Mouse (Mus musculus) hindbrain, embryonic 10.5 days (tissue): ENCODE measurements around the gene Rasef. TPM values are rescaled to one million over a fixed set of nuclear protein-coding genes. Genes with fewer than 3 reads are reported as not detected.
"Not testable (repeated sequence)": the region's sequence is repeated elsewhere in the genome, so short reads cannot be mapped to it uniquely, and the experiment has no call there.

Experiments
- DNase-seq: peaks from one replicate; pipeline ENCODE4 v3.0.0-alpha.2; 2017; ENCODE audit warnings: low spot score
- H3K27ac ChIP-seq: fragments of 300-500 bp; sonication (generic); 2 replicates; pipeline ENCODE4 v1.5.1; 2016; ENCODE audit warnings: mild to moderate bottlenecking, moderate library complexity
- H3K27me3 ChIP-seq: fragments of 300-500 bp; sonication (generic); 2 replicates; pipeline ENCODE4 v1.6.1; 2016; ENCODE audit warnings: mild to moderate bottlenecking; ENCODE audit not compliant: poor library complexity, insufficient read depth, severe bottlenecking
- H3K36me3 ChIP-seq: fragments of 300-500 bp; sonication (generic); 2 replicates; pipeline ENCODE4 v1.6.1; 2016; ENCODE audit warnings: mild to moderate bottlenecking, moderate library complexity
- H3K4me1 ChIP-seq: fragments of 300-500 bp; sonication (generic); replicated peaks from 2 replicates; pipeline ENCODE4 v1.6.1; 2016; ENCODE audit warnings: mild to moderate bottlenecking
- H3K4me3 ChIP-seq: fragments of 300-500 bp; sonication (generic); 2 replicates; pipeline ENCODE4 v1.5.1; 2016; ENCODE audit warnings: mild to moderate bottlenecking, moderate library complexity
- H3K9me3 ChIP-seq: fragments of 300-500 bp; sonication (generic); 2 replicates; pipeline ENCODE4 v1.6.1; 2016; ENCODE audit warnings: mild to moderate bottlenecking, moderate library complexity
- WGBS: fragments of 180-500 bp; shearing (Covaris S2); methylation state at CpG from one replicate; pipeline ENCODE4 v1.1.7; 2016; 5-methylcytosine and 5-hydroxymethylcytosine counted together
- polyA plus RNA-seq: library from polyadenylated mRNA; unstranded; fragments of >200 nt; fragmentation: Nextera tagmentation; extraction: Ambion mirVana; gene quantifications from 2 replicates; pipeline ENCODE4 v1.2.1, GENCODE M21; 2016

Gene Rasef
- polyA plus RNA-seq, 1 experiment from 2014 or later: 1.0 TPM

DNA sequence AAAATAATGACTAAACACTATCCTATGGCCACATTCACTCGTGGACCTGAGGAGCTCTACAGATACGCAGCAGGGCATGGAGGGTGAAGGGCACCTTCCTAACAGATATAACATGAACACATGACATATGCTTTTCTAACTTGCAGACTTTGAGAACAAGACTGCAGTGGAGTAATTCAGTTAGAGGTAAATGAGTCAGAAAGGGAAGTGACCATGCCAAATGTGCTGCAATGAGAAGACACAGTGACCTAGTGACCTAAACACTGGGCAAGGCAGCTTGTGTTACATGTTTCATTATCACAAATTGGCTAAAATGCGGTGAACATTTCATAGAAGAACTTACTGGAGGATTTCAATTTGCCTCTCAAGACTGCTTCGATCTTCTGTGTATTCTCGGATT, 42.6 kb downstream of the Rasef start:
- no peaks in the 10 kb centered on the region for H3K36me3 ChIP-seq
- 90% methylated on average over 5 of the region's 5 CpGs for WGBS
- no peaks in the 10 kb centered on the region for H3K4me1 ChIP-seq
- no peak overlapping the region for H3K27ac ChIP-seq
- no peak for DNase-seq
- no peaks in the 10 kb centered on the region for H3K27me3 ChIP-seq
- no peaks in the 10 kb centered on the region for H3K9me3 ChIP-seq
- no peak overlapping the region for H3K4me3 ChIP-seq

DNA sequence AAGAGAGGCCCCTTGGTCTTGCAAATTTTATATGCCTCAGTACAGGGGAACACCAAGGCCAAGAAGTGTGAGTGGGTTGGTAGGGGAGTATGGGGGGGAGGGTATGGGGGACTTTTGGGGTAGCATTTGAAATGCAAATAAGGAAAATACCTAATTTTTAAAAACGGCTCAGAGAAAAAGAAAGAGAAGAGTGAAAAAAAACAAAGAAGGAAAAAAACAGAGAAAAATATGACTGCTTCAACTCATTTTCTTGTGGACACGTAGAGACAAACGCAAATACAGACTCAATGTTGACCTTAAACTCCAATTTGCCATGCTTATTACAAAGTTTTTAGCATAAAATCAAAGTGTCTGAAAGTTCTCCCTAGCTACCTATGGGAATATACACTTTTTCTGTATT, 51.4 kb downstream of the Rasef start:
- no peaks in the 10 kb centered on the region for H3K4me1 ChIP-seq
- H3K4me3 ChIP-seq: no peak overlapping the region
- H3K27ac ChIP-seq: no peak overlapping the region
- DNase-seq: no peak
- no peaks in the 10 kb centered on the region for H3K9me3 ChIP-seq
- 87% methylated on average over 3 of the region's 3 CpGs for WGBS
- no peaks in the 10 kb centered on the region for H3K36me3 ChIP-seq
- no peaks in the 10 kb centered on the region for H3K27me3 ChIP-seq

DNA sequence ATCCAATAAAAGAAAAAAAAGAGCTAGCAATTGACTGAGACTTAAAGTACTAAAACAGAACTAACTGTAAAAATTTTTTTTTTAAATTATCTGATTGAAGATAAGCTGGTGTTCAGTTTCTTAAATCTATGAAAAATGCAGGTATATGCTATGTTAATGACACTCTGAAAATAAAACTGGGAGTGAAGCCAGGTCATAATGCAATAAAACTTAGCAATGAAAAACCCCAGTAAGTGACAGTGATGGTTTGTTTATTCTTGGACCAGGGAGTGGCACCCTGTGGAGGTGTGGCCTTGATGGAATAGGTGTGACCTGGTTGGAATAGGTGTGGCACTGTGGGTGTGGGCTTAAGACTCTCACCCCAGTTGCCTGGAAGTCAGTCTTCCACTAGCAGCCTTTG, 71.0 kb downstream of the Rasef start:
- Histone ChIP-seq H3K36me3 (no peaks in the 10 kb centered on the region), H3K4me3 (no peak overlapping the region), H3K27ac (no peak overlapping the region), H3K4me1 (no peaks in the 10 kb centered on the region), H3K9me3 (no peaks in the 10 kb centered on the region), H3K27me3 (no peaks in the 10 kb centered on the region)
- no peak for DNase-seq

DNA sequence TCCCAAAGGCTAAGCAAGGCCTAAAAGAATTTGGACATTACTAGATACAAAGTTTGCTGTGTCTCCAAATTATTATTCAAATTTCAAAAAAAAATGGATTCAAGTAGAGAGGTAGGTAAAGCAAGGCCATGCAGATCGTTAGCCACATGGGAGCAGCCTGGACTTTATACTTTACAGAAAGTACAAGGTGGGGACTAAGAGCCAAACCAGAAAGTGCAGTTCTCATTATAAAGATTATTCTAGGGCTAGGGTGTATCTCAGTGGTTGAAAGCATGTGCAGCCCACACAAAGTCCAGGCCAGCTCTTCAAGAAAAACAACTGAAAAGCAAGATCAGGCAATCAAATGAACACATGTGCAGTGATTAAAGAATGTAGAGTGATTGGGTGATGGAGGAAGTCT, 72.0 kb downstream of the Rasef start:
- Histone ChIP-seq H3K4me1 (no peaks in the 10 kb centered on the region), H3K27me3 (no peaks in the 10 kb centered on the region), H3K27ac (no peak overlapping the region), H3K9me3 (no peaks in the 10 kb centered on the region), H3K36me3 (no peaks in the 10 kb centered on the region), H3K4me3 (no peak overlapping the region)
- 91% methylated on average over 1 of the region's 1 CpGs for WGBS
- no peak for DNase-seq

DNA sequence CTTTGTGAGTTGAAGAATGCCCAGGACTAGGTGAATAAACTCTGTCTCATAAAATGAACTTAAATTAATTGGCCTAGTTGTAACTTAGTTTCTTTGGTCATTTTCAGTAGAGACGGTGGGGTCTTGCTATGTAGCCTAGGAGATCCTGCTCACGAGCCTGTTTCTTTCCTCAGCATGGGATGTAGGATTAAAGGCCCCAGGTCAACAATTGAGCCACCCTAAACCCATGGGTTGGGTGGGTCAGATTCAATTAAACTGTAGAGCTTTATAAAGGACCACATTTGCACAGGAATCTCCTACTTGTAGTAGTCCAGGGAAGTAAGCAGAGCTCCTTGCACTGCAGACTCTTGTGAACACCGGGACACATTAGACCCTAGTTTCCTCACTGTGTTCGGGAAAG, 107.6 kb downstream of the Rasef start, which contains the start of gene Gm428:
Gm428 (plus strand) TSS at position 301 of the 400 bp plus-strand sequence.
- H3K9me3 ChIP-seq, H3K27me3 ChIP-seq, DNase-seq, H3K36me3 ChIP-seq, H3K27ac ChIP-seq, H3K4me3 ChIP-seq, H3K4me1 ChIP-seq: not testable (repeated sequence)
- whole genome bisulfite sequencing: 91% methylated on average over 2 of the region's 4 CpGs

DNA sequence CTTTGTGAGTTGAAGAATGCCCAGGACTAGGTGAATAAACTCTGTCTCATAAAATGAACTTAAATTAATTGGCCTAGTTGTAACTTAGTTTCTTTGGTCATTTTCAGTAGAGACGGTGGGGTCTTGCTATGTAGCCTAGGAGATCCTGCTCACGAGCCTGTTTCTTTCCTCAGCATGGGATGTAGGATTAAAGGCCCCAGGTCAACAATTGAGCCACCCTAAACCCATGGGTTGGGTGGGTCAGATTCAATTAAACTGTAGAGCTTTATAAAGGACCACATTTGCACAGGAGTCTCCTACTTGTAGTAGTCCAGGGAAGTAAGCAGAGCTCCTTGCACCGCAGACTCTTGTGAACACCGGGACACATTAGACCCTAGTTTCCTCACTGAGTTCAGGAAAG, 122.7 kb downstream of the Rasef start, which contains the start of gene Gm11239:
Gm11239 (plus strand) TSS at position 301 of the 400 bp plus-strand sequence.
- no CpG with 5 or more reads among the region's 4 CpGs for WGBS
- H3K9me3 ChIP-seq, H3K27ac ChIP-seq, H3K36me3 ChIP-seq, H3K27me3 ChIP-seq, H3K4me3 ChIP-seq, DNase-seq, H3K4me1 ChIP-seq: not testable (repeated sequence)

Other genes starting within 250 kb of the Rasef start
- gene Gm11238, start 183.1 kb downstream of the Rasef start, polyA plus RNA-seq: not detected in 2 replicates
- not detected in 2 replicates for gene Gm11237, start 168.0 kb downstream of the Rasef start, polyA plus RNA-seq
- not detected in 2 replicates for gene Gm11236, start 152.9 kb downstream of the Rasef start, polyA plus RNA-seq
- not detected in 2 replicates for gene Gm11239, start 122.6 kb downstream of the Rasef start, polyA plus RNA-seq
- not detected in 2 replicates for gene Gm428, start 107.5 kb downstream of the Rasef start, polyA plus RNA-seq
- not detected in 2 replicates for gene Gm11758, start 85.3 kb upstream of the Rasef start, polyA plus RNA-seq
- not detected in 2 replicates for gene Gm11757, start 100.1 kb upstream of the Rasef start, polyA plus RNA-seq
- not detected in 2 replicates for gene Gm13871, start 115.0 kb upstream of the Rasef start, polyA plus RNA-seq
- not detected in 2 replicates for gene Gm11756, start 129.8 kb upstream of the Rasef start, polyA plus RNA-seq
- 0.32 TPM in 1 of 2 replicates, not detected in the other for gene 2310002L09Rik, start 159.9 kb upstream of the Rasef start, polyA plus RNA-seq
- 2.2 and 2.6 TPM in 2 replicates for gene Frmd3, start 222.4 kb upstream of the Rasef start, polyA plus RNA-seq